Mouse (Mus musculus) embryo, embryonic 11 days (tissue): Measurements from ENCODE around the gene Man1b1.

Experiments used
- DNase-seq: peaks from one replicate; pipeline ENCODE4 v3.0.0-alpha.2; 2015

Gene Man1b1

GRCm38 (mm10) chr2:25305587-25306359 is 26.4 kb upstream of the Man1b1 start:
- DNase-seq: no peak

GRCm38 (mm10) chr2:25310180-25310579 is 22.0 kb upstream of the Man1b1 start:
- DNase-seq: no peak

GRCm38 (mm10) chr2:25310969-25311368 is 21.2 kb upstream of the Man1b1 start:
- DNase-seq: no peak

- DNase-seq: no peak
These were observed 20.6 kb upstream of the Man1b1 start for GRCm38 (mm10) chr2:25311491-25311891.

GRCm38 (mm10) chr2:25318119-25318966 is 13.8 kb upstream of the Man1b1 start:
- DNase-seq: no peak

- DNase-seq: peak; percentile 86
These were observed 13.0 kb upstream of the Man1b1 start, which contains the start of gene Grin1 for GRCm38 (mm10) chr2:25318971-25319773. Gene Grin1 (minus strand): TSS chr2:25319187.

GRCm38 (mm10) chr2:25320084-25320483 is 12.1 kb upstream of the Man1b1 start:
- no peak for DNase-seq

- DNase-seq: no peak
These were observed 6.1 kb upstream of the Man1b1 start for GRCm38 (mm10) chr2:25326036-25326435.

- peak; percentile 59 for DNase-seq
These were observed 3.7 kb upstream of the Man1b1 start for GRCm38 (mm10) chr2:25328440-25328839.

- no peak for DNase-seq
These were observed 668 bp upstream of the Man1b1 start for GRCm38 (mm10) chr2:25331470-25331869.

GRCm38 (mm10) chr2:25333569-25333968 is 1.4 kb downstream of the Man1b1 start:
- DNase-seq: no peak

GRCm38 (mm10) chr2:25338303-25338702 is 6.2 kb downstream of the Man1b1 start:
- DNase-seq: no peak

- no peak for DNase-seq
These were observed 16.0 kb downstream of the Man1b1 start for GRCm38 (mm10) chr2:25348162-25348561.

- no peak for DNase-seq
These were observed 17.4 kb downstream of the Man1b1 start for GRCm38 (mm10) chr2:25349499-25349898.

- DNase-seq: no peak
These were observed 18.6 kb downstream of the Man1b1 start for GRCm38 (mm10) chr2:25350701-25351100.

- no peak for DNase-seq
These were observed 22.1 kb downstream of the Man1b1 start for GRCm38 (mm10) chr2:25354211-25354610.

- DNase-seq: no peak
These were observed 23.4 kb downstream of the Man1b1 start for GRCm38 (mm10) chr2:25355419-25356066.

- DNase-seq: peak; percentile 92
These were observed 24.3 kb downstream of the Man1b1 start, which contains the start of gene Dpp7 for GRCm38 (mm10) chr2:25356208-25357079. Gene Dpp7 (minus strand): TSS chr2:25356359.

GRCm38 (mm10) chr2:25359848-25360247 is 27.7 kb downstream of the Man1b1 start:
- DNase-seq: no peak

GRCm38 (mm10) chr2:25363478-25364178 is 31.5 kb downstream of the Man1b1 start:
- no peak for DNase-seq

- no peak for DNase-seq
These were observed 32.2 kb downstream of the Man1b1 start for GRCm38 (mm10) chr2:25364313-25364712.
